Mouse (Mus musculus): ENCODE measurements around the gene Susd2. TPM values are rescaled to one million over a fixed set of nuclear protein-coding genes. Genes with fewer than 3 reads are reported as not detected.

Gene Susd2
- polyA plus RNA-seq (2012; ENCODE audit: insufficient read depth, low replicate concordance): 0.17 TPM in 1 of 2 replicates, not detected in the other

- no peak within 1 kb of the TSS for H3K4me3 ChIP-seq (replicated peaks)
- H3K9me3 ChIP-seq: no peaks in the 10 kb centered on the region
- peaks cover 48% of the 10 kb centered on the region for H3K36me3 ChIP-seq (replicated peaks; ENCODE audit: low read length)
Measured at GRCm38 (mm10) chr10:75643741-75644343, at the start of gene Susd2. Gene Susd2, minus strand, starts transcription at chr10:75644008.

GRCm38 (mm10) chr10:75688598-75688997 is 44.8 kb upstream of the Susd2 start:
- peaks cover 36% of the 10 kb centered on the region for H3K4me1 ChIP-seq
- no peak for TF ChIP-seq GATA1 (IDR thresholded peaks at IDR 0.05; ENCODE audit: borderline replicate concordance, low read length)
- TF ChIP-seq FLI1 (IDR thresholded peaks at IDR 0.05; ENCODE audit: low read length): no peak
- peaks cover 95% of the 10 kb centered on the region for H3K36me3 ChIP-seq (replicated peaks; ENCODE audit: low read length)
- H3K9me3 ChIP-seq: no peaks in the 10 kb centered on the region
- no peaks in the 10 kb centered on the region for H3K27me3 ChIP-seq (replicated peaks)
- no peak overlapping the region for H3K4me3 ChIP-seq (replicated peaks)

More at GRCm38 (mm10) chr10:75643741-75644343, at the start of gene Susd2:
- Histone ChIP-seq H3K4me1 (peaks cover 34% of the 10 kb centered on the region), H3K27me3 (replicated peaks) (peaks cover 25% of the 10 kb centered on the region)
- TF ChIP-seq FLI1 (IDR thresholded peaks at IDR 0.05; ENCODE audit: low read length) (no peak), GATA1 (IDR thresholded peaks at IDR 0.05; ENCODE audit: borderline replicate concordance, low read length) (no peak)

- Histone ChIP-seq H3K27me3 (replicated peaks) (no peaks in the 10 kb centered on the region), H3K9me3 (no peaks in the 10 kb centered on the region), H3K36me3 (replicated peaks; ENCODE audit: low read length) (peaks cover 95% of the 10 kb centered on the region), H3K4me1 (peaks cover 24% of the 10 kb centered on the region), H3K4me3 (replicated peaks) (no peak overlapping the region)
- TF ChIP-seq FLI1 (IDR thresholded peaks at IDR 0.05; ENCODE audit: low read length): no peak
- no peak for TF ChIP-seq GATA1 (IDR thresholded peaks at IDR 0.05; ENCODE audit: borderline replicate concordance, low read length)
Measured at GRCm38 (mm10) chr10:75686724-75687123, 42.9 kb upstream of the Susd2 start.

GRCm38 (mm10) chr10:75684035-75685004 is 40.5 kb upstream of the Susd2 start:
- Histone ChIP-seq H3K27me3 (replicated peaks) (no peaks in the 10 kb centered on the region), H3K9me3 (no peaks in the 10 kb centered on the region), H3K4me3 (replicated peaks) (no peak overlapping the region), H3K36me3 (replicated peaks; ENCODE audit: low read length) (peaks cover 97% of the 10 kb centered on the region), H3K4me1 (peaks cover 18% of the 10 kb centered on the region)
- TF ChIP-seq GATA1 (IDR thresholded peaks at IDR 0.05; ENCODE audit: borderline replicate concordance, low read length) (no peak), FLI1 (IDR thresholded peaks at IDR 0.05; ENCODE audit: low read length) (no peak)

- Histone ChIP-seq H3K9me3 (no peaks in the 10 kb centered on the region), H3K4me1 (peaks cover 39% of the 10 kb centered on the region), H3K4me3 (replicated peaks) (no peak overlapping the region), H3K36me3 (replicated peaks; ENCODE audit: low read length) (peaks cover 98% of the 10 kb centered on the region), H3K27me3 (replicated peaks) (no peaks in the 10 kb centered on the region)
- TF ChIP-seq FLI1 (IDR thresholded peaks at IDR 0.05; ENCODE audit: low read length) (no peak), GATA1 (IDR thresholded peaks at IDR 0.05; ENCODE audit: borderline replicate concordance, low read length) (no peak)
Measured at GRCm38 (mm10) chr10:75680574-75681001, 36.8 kb upstream of the Susd2 start.

- no peak for TF ChIP-seq FLI1 (IDR thresholded peaks at IDR 0.05; ENCODE audit: low read length)
- TF ChIP-seq GATA1 (IDR thresholded peaks at IDR 0.05; ENCODE audit: borderline replicate concordance, low read length): no peak
- no peaks in the 10 kb centered on the region for H3K27me3 ChIP-seq (replicated peaks)
- no peak overlapping the region for H3K4me3 ChIP-seq (replicated peaks)
- H3K4me1 ChIP-seq: peaks cover 52% of the 10 kb centered on the region
- no peaks in the 10 kb centered on the region for H3K9me3 ChIP-seq
- peaks cover 98% of the 10 kb centered on the region for H3K36me3 ChIP-seq (replicated peaks; ENCODE audit: low read length)
Measured at GRCm38 (mm10) chr10:75679204-75679603, 35.4 kb upstream of the Susd2 start.

- H3K27me3 ChIP-seq (replicated peaks): no peaks in the 10 kb centered on the region
- H3K36me3 ChIP-seq (replicated peaks; ENCODE audit: low read length): peaks cover 98% of the 10 kb centered on the region
- H3K4me1 ChIP-seq: peaks cover 60% of the 10 kb centered on the region
- 0 out of 2 replicates have a peak, but pooled peaks cover 2% of the 10 kb centered on the region for H3K9me3 ChIP-seq
- no peak for TF ChIP-seq GATA1 (IDR thresholded peaks at IDR 0.05; ENCODE audit: borderline replicate concordance, low read length)
- TF ChIP-seq FLI1 (IDR thresholded peaks at IDR 0.05; ENCODE audit: low read length): no peak
- no peak overlapping the region for H3K4me3 ChIP-seq (replicated peaks)
Measured at GRCm38 (mm10) chr10:75677989-75678388, 34.2 kb upstream of the Susd2 start.

GRCm38 (mm10) chr10:75677571-75677970 is 33.8 kb upstream of the Susd2 start:
- Histone ChIP-seq H3K4me3 (replicated peaks) (no peak overlapping the region), H3K36me3 (replicated peaks; ENCODE audit: low read length) (peaks cover 98% of the 10 kb centered on the region), H3K27me3 (replicated peaks) (no peaks in the 10 kb centered on the region), H3K4me1 (peaks cover 61% of the 10 kb centered on the region), H3K9me3 (0 out of 2 replicates have a peak, but pooled peaks cover 2% of the 10 kb centered on the region)
- TF ChIP-seq FLI1 (IDR thresholded peaks at IDR 0.05; ENCODE audit: low read length) (no peak), GATA1 (IDR thresholded peaks at IDR 0.05; ENCODE audit: borderline replicate concordance, low read length) (no peak)

GRCm38 (mm10) chr10:75676819-75677565 is 33.2 kb upstream of the Susd2 start:
- TF ChIP-seq FLI1 (IDR thresholded peaks at IDR 0.05; ENCODE audit: low read length) (no peak), GATA1 (IDR thresholded peaks at IDR 0.05; ENCODE audit: borderline replicate concordance, low read length) (no peak)
- peaks cover 98% of the 10 kb centered on the region for H3K36me3 ChIP-seq (replicated peaks; ENCODE audit: low read length)

More at GRCm38 (mm10) chr10:75676819-75677565, 33.2 kb upstream of the Susd2 start:
- peak overlapping the region; percentile 17 for H3K4me3 ChIP-seq (replicated peaks)
- H3K9me3 ChIP-seq: 0 out of 2 replicates have a peak, but pooled peaks cover 2% of the 10 kb centered on the region
- H3K4me1 ChIP-seq: peaks cover 65% of the 10 kb centered on the region
- H3K27me3 ChIP-seq (replicated peaks): no peaks in the 10 kb centered on the region
